Mouse (Mus musculus): ENCODE data around the gene Tmsb10.
A peak's percentile ranks its signal among the peaks of the same experiment; 100 is the strongest.

The Tmsb10 gene

DNA sequence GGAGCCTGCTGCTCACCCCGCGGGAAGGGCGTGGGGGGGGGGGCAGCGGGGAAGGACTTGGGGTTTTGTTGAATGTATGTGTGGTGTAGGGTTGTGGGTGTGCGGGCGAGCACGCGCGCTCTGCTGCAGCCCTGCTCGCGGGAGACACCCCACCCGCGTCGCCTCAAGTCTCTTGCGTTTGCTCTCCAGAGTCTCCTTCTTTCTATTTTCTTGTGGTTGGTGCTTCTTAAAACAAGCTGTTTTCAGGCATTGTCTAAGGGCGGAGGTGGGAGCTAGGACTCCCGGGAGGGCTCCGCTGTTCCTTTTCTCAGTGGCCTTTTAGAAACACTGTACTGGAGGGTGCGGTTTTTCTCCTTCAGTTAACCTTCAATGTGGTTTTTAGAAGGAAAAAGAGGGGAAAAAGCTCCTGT is at the start of gene Tmsb10:
Tmsb10 (minus strand) TSS at position 87 of the 410 bp plus-strand sequence.
- no peak for DNase-seq (ENCODE audit: low read depth, low spot score)

DNA sequence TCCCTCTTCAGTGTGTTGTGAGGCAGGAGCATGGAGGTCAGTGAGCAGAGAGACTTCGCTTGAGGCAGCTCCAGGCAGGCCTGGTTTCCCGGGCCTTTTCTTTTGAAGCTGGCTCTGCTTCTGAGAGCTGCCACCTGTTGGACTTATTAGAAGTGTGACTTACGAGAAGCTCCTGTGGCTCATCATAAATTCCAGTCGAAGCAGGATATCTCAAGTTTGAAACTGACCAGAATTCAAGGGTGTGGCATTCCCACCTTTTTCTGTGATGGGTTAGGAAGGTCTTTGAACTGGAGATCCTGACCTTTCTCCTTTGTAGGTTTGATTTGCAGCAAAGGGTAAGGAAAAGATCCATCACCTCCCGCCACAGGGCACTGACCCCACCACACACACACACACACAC is 45.1 kb upstream of the Tmsb10 start:
- DNase-seq (ENCODE audit: low read depth, low spot score) = no peak

DNA sequence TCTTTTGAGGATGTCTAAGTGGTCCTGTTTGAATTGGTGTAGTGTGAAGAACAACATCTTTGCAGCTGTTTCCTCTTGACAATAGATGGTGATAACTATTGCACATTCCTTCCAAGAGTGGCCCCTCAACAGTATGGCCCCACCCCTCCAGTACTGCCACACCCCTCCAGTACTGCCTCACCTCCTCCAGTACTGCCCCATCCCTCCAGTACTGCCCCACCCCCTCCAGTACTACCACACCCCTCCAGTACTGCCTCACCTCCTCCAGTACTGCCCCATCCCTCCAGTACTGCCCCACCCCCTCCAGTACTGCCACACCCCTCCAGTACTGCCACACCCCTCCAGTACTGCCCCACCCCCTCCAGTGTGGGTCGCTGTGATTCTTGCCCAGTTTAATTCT is 43.8 kb upstream of the Tmsb10 start:
- DNase-seq (ENCODE audit: low read depth, low spot score) = no peak

DNA sequence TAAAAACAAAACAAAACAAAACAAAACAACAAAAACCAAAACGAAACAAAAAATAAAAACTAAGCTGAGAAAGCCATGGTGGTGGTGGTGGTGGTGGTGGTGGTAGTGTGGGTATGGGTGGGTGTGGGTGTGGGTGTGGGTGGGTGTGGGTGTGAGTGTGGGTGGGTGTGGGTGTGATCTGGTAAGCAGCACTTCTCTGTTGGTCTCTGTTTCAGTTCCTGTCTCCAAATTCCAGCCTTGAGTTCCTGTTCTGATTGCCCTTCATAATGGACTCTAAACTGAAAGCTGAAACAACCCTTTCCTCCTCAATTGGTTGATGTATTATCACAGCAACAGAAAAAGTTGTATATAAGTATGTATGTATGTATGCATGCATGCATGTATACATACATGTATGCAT is 40.3 kb upstream of the Tmsb10 start:
- no peak for DNase-seq (ENCODE audit: low read depth, low spot score)

DNA sequence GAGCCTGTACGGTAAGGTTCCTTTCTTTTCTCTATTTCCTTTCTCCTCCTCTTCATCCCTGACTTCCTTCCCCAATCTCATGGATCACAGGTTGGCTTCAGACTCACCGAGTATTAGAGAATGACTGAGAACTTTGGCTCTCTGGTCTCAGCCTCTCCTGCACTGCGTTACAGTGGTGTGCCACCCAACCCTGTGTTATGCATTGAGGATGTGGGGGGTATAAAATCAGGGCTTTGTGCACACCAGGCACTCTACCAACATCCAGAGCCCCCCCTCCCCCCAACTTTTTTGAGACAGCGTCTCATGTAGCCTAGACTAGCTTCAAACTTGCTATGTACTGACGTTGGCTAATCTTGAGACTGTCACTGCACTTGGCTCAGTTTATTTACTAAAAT is 35.1 kb upstream of the Tmsb10 start:
- peak; percentile 56 for DNase-seq (ENCODE audit: low read depth, low spot score)

DNA sequence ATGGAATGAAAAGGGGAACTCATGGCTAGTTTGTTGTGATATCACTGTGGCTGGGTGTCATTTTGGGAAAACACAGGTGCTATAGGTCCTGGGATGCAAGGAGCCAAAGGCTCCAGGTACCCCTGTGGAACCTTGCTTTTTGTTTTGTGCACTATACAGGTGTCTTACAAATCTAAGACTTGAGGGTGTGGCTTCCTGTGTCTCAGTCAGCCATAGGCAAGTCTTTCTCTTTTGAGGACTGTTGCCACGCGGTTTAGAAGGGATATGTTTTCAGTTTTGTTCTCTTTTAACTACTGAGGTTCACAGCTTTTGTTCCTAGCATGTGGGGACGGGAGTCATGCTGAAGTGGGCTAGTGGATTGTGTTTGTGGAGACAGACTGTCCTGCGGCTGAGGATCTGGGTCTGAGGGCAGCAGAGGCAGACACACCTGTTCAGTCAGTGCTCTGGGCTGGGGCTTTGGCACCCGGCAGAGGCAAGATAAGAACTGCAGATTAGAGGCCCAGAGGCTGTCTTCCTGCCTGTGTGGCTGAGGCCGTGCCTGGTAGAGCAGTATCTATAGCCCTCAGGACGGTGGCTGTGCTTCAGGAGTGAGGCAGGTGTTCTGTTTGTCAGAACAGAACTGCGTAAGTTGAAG is 34.6 kb upstream of the Tmsb10 start:
- DNase-seq (ENCODE audit: low read depth, low spot score) = peak; percentile 80

DNA sequence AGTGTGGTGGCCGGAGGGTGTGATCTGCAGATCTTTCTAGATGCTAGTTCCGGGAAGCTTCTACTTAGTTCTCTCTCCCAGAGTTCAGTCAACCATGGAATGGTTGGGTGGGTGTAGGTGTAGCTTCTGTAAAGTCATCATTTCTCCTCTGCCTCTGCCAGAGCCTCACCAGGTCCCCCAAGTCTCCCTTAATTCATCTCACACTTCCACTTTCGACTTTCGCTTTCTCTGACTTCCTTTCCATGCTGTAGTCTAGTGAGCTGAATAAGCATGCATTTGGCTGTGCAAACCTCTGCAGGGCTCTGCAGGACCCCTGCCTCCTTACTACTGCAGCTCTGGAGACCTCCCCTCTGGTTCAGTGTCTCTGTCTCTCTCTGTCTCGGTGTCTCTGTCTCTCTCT is 31.7 kb upstream of the Tmsb10 start:
- DNase-seq (ENCODE audit: low read depth, low spot score) = peak; percentile 66

DNA sequence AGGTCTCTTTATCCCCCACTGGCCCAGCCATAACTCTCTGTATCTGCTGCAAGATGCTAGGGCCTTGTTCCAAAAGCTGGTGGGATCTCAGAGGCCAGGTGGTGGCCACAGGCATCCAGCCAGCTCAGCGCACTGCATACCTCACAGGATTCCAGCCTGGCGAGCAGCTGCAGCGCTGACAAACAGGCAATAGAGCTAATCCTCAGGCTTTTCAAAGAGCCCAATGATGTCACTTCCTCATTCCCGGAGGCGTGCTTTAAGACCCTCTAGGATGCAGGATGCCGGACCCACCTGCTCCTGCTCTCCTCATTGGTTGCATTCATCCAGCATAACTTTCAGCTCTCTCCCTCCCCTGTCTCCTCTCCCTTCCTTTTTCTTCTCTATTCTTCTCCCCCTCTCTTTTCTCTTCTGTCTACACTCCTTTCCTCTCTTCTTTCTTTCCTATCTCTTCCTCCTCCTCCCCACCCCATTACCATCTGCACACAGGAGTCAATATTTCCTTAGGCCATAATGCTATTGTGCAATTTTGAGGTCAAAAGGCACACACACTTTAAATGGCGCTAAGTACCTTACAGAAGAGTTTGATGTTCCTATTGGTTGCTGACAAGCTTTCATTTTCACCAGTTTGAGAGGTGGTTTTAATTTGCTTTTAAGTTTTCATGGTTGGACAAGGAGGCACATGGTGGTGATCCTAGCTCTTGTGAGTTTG is 30.6 kb upstream of the Tmsb10 start:
- no peak for DNase-seq (ENCODE audit: low read depth, low spot score)

DNA sequence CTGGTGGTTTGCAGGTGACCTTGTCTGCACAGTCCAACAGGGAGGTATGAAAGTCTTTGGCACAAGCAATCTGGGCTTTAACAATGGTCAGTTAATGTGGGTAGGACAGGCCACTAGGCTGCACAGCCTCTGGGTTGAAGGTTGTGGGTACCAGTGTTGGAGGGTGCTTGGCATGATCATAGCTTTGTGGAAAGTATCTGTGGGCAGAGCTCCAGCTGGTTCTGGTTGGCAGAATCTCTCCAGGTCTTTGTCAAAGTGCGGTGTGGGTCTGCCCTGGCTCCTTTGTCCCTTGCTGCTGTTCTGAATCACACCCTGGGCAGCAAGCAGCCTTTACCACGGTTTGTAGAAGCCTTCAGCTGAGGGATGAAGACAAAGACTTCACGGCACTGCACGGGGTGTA is 24.0 kb upstream of the Tmsb10 start:
- DNase-seq (ENCODE audit: low read depth, low spot score) = no peak

DNA sequence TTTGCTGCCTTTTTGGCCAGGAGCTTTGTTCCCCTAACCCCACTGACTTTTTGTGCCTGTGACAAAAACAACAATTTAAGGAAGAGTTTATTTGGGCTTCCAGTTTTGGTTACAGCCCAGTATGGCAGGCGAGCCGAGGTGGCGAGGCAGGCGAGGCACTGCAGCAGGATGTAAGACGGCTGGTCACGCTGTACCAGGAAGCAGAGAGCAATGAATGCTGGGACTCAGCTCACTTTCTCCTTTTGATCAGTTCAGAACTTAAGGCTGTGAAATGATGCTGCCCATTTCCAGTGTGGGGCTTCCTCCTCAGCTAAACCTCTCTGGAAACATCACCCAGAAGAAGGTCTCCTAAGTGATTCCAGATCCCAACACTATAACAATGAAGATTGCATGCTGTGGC is 23.3 kb upstream of the Tmsb10 start:
- DNase-seq (ENCODE audit: low read depth, low spot score) = peak; percentile 70

DNA sequence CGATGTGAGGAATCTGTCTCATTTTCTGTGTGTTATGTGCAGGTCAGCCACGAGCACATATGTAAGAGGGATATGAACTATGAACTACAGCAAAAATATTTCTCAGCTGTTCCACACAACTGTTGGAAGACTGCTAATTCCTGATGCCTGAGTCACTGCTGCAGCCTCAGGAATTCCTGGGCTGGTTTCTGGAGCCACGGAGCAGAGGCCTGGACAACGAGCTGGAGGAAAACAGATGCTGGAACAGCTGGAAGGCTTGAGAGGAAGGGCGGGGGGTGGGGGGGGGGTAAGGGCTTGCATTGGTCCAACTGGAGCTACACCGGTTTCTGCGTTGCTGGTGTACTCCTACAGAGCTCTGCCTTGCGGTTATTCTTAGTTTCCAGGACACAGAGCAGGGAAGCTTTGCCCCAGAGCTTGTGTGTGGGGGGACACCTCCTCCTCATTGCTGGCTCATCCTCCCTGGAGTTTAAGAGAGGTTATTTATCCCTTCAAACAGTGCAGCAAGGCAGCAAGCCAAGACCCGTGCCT is 22.6 kb upstream of the Tmsb10 start:
- DNase-seq (ENCODE audit: low read depth, low spot score) = no peak

DNA sequence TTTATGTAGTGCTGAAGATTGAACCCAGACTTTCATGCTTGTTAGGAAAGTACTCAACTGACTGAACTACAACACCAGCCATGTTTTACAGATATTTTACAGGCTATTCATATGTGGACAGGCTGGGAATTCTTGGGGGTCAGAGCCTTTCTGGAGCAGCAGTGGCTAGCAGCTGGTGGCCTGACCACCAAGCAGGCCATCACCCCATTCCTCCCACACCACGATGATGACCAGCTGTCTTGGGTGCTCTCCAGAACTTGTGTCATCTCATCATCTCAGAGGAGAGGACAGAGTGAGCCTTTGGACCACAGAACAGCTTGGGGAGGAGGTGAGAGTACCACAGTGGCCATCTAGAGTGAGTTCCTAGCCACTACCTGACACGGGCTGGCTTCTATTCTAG is 18.3 kb upstream of the Tmsb10 start:
- no peak for DNase-seq (ENCODE audit: low read depth, low spot score)

DNA sequence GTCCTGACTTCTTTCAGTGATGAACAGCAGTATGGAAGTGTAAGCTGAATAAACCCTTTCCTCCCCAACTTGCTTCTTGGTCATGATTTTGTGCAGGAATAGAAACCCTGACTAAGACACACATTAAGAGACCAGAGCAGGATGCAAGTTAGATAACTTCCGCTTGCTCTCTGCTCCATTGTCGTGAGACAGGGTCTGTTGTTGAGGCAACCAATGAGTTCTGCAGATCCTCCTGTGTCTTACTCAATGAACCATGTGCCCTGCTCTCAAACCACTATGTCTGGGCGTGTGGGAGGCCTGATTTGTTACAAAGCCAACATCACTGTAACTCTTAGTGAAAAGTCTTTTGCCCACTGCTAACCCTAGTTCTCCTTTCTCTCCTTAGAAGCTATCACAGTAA is 12.5 kb upstream of the Tmsb10 start:
- DNase-seq (ENCODE audit: low read depth, low spot score) = peak; percentile 52

DNA sequence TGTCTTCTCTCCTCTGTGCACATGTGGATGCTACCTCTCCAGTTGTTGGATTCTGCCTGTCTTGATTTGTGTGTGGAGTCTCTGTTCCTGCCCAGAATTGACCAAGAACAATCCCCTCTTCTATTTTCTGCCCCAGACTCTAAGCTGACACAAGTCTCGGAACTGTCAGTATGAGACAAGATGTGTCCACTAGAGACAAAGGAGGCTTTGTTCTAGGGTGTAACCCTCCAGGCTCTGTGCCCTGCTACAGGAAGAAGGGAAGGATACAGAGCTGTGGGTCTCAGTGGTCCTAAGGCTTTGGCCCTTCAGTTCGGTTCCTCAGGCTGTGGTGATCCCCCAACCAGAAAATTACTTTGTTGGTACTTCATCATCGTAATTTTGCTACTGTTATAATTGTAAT is 11.2 kb upstream of the Tmsb10 start:
- no peak for DNase-seq (ENCODE audit: low read depth, low spot score)

DNA sequence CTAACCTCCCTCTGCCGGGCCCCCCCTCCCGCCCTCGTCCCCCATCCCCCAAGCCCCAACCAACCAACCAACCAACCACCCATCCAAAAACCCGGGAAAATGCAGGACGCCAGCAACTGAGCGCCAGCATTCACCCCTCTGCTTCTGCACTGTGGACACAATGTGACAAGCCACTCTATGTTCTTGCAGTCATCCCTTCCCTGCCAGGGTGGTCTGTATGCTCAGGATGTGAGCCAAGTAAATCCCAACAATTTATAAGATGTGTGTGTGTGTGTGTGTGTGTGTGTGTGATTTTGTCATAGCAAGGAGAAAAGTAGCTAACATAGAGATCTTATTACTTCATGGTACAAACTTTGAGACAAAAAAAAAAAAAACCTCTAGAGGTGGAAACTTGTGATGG is 6.7 kb upstream of the Tmsb10 start:
- no peak for DNase-seq (ENCODE audit: low read depth, low spot score)

DNA sequence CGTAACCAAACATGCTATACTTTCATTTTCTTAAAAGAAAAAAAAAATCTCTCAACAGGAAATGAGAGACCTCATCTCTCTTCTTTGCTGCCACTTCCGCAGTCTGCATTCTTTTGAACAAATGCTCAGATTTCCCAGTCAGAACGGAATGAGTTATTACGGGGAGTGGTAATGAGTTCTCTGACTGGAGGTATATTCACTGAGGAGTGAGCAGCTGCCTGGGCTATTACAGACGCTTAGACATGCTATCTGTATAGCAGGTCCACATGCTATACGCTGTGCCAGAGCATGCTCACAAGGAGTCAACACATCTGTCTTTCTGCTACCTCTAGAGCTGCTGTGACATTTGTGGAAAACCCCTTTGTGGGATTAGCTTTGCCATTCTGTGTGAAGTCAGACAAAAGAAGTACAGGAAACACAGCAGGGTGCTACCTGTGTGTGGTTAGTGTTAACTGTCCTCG is 3.8 kb upstream of the Tmsb10 start:
- DNase-seq (ENCODE audit: low read depth, low spot score) = peak; percentile 84

DNA sequence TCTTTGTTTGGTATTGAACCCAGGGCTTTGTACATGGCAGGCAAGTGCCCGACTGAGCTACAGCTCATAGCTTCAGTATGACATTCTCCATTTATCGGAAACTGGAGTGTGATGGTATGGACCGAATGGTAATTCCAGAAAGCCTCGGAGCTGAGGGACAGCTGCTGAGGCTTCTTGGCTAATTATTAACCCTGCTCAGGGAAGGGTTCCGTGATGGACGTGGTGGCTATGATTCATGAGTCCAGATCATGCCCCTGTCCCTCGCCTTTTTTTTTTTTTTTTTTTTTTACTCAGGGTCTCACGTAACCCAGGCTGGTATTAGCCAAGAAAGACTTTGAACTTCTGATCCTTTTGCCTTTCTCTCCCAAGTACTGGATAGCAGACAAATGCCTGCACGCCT is 3.1 kb upstream of the Tmsb10 start:
- DNase-seq (ENCODE audit: low read depth, low spot score) = no peak

DNA sequence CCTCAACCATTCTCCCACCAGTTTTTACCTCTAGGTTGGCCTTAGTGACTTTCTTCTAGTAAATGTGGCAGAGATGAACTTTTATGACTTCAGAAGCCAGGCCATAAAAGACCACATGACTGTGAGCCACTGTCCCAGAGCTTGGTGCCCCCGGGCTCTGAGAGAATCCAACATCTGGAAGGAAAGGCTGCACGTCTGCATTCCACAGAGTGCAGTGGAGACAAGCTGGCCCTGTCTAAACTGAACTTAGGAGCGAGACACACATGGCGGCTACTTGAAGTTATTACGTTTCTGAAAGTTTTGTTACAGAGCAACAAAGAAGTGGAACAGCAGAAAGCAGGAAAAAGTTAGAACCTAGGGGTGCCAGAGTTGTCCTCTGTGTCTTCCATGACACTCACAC is 2.1 kb upstream of the Tmsb10 start:
- DNase-seq (ENCODE audit: low read depth, low spot score) = no peak

DNA sequence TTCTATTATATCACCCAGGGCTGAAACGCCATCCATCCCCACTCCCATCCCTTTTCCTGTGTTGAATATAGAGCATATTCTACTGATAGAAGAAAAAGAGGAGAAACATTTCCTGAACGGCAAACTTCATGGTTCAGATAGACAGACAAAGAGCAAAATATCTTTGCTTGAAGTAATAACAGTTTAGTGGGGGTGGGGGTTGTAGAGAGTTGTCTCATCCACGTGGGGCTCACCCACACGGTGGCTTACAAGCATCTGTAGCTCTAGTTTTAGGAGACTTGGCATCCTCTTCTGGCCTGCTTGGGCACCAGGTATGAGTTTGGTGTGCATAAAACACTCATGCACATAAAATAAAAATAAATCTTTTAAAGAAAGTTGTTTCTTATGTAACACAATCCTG is 627 bp upstream of the Tmsb10 start:
- DNase-seq (ENCODE audit: low read depth, low spot score) = peak; percentile 50

DNA sequence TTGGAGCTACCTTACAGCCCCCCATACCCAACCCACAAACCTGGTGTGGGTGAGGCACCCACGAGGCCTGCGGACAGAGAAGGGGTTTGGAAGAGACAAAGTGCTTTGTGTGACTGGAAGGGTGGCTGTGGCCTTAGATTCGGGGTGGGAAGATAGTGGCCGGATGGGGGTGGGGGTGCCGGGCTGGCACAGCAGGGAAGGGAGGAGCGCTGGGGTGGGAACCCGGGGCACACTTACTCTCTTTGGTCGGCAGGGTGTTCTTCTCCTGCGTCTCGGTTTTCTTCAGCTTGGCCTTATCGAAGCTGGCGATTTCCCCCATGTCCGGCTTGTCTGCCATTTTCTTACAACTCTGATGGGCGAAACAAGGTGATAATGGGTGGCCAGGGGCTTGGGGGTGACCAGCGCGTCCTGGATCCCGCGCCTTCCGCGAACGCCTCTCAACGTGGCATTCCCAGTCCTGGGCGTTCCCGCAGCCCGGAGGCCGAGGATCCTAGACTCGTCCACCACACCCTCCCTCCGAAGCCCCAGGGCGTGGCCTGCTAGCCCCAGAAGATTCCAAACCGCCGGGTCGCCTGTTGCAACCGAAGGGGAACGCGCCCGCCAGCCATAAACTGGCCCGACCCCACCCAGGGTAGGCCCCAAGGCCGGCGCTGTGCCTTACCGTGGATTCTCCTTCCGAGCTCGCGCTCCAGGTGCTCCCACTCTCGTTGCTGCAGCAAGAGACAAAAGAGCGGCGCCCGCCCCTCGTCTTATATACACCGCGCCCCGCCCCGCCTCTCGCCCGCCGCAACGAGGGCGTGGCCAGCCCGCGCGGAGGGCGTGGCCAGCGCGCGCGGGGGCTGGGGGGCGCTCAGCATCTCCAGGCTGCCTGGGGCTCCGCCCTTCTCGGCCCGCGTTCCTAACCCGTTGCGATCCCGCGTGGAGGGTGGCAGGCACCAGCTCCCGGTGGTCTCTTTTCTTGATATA is 589 bp downstream of the Tmsb10 start:
- DNase-seq (ENCODE audit: low read depth, low spot score) = peak; percentile 92

DNA sequence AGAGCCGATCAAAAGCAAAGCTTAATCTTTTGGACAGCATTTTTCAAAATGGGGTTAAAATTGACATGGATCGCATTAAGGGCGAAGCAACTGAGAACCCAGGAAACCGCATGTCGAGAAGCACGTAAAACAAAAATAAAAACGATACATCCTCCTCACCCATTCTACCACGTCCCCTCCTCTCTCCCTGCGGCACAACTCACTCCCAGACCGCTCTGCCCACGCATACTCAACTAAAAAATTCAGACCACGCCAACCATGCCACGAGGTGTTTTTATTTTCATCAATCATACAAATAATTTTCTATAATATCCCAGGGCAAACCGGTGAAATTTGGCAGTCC is 1.5 kb downstream of the Tmsb10 start:
- peak; percentile 63 for DNase-seq (ENCODE audit: low read depth, low spot score)
